Mouse (Mus musculus): ENCODE data around the gene Endou. TPM values are rescaled to one million over a fixed set of nuclear protein-coding genes. Genes with fewer than 3 reads are reported as not detected.

Endou gene
- polyA plus RNA-seq, 2 experiments, result 9.4 to 11.6 TPM

DNA sequence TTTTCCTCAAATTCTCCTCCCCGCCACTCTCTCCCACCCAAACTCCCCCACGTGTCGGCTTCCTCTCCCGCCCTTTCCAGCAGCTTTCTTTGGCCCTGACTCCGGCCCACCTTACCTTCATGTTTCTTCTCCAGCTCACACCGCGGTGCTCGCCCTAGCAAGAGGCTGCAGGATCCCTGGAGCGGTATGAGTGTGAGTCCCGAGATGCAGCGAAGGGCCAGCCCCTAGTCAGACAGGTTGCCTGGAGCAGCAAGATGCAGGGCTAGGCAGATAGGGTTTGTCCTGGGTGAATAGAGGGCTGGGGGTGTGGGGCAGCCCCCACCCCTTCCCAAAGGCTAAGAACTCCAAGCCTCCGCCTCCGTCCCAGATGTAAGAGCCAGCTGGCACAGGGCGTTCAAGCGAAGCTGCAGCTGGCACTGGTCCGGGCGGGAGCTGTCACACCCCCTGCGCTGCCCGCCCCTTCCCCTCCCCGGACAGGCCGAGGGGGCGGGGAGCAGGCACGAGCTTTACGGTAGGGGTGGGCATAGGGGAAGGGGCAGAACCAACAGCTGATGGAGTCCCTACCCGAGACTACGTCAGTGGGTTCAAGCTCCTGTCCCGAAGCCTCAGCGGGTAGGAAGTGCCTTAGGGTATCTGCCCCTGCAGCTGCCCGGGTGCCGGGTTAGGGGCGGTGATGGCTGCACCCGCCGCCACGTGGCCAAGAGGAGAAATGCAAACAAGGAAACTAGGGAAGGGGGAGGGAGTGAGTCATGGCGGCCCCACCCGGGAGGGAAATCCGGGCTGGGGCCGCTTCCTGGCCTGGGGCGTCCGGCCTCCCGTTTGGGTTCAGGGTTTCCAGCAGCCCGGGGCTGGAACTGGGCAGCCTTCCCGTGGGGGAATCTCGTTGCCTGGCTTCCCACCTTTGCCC, 36.4 kb upstream of the Endou start, which contains the start of gene Rapgef3:
Gene Rapgef3 (minus strand): TSS at position 693 of the 907 bp plus-strand sequence.
- peak within 1 kb of the TSS; percentile 75 for H3K27ac ChIP-seq (replicated peaks; ENCODE audit: low read depth, low read length)

DNA sequence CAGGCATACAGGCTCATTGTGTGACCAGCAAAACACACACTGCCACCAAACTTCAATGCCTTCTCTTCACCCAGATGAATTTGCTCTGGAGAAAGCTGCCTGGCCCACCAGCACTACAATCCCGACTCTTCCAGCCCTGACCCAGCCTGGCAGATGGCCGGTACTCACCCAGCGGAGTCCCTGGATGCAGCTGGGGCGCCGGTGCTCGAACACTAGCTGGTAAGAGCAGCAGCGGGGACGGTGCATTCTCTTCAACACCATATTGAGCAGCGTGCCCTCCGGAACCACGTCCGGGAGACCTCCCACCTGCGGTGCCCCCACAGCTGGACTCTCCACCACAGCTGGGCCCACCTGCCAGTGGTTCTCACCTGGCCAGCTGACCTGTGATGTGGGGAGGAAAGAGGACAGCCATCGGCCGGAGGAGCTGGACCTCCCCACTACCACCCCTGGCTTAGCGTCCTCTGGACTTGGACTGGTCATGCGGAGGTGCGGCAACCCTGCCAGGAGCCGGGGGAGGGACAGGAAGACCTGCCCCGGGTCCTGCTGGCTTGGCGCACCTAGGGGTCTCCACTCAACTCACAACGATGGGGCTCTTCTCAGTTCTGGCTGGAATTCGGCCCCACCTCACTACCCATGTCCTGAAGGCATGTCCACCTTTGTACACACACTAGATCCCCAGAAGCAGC, 35.6 kb upstream of the Endou start:
- Histone ChIP-seq H3K27ac (replicated peaks; ENCODE audit: low read depth, low read length) (no peak overlapping the region; the same call in 1 of the 2 replicates), H3K36me3 (ENCODE audit: control insufficient read depth, insufficient read depth, low read length) (no peaks in the 10 kb centered on the region), H3K9ac (ENCODE audit: low read depth, low read length, severe bottlenecking) (peak overlapping the region; percentile 50), H3K4me3 (replicated peaks; ENCODE audit: low read length) (peak overlapping the region; percentile 54), H3K4me2 (replicated peaks; ENCODE audit: low read depth, low read length, severe bottlenecking) (peak overlapping the region; percentile 99), H3K4me1 (ENCODE audit: control insufficient read depth, insufficient read depth, low read length) (peaks cover 25% of the 10 kb centered on the region), H3K9me3 (ENCODE audit: control insufficient read depth, low read length) (no peaks in the 10 kb centered on the region), H3K27me3 (ENCODE audit: control insufficient read depth, insufficient read depth, low read length) (peaks cover 6% of the 10 kb centered on the region; the same call in 1 of the 2 replicates)
- no peak for DNase-seq (ENCODE audit: low spot score)
- ATAC-seq (ENCODE audit: low FRiP score, low read depth), result no peak
- TF ChIP-seq POLR2A (IDR thresholded peaks at IDR 0.05; ENCODE audit: borderline replicate concordance, extremely low read depth, insufficient read depth, insufficient read length), result no peak
- 8% methylated on average over 23 of the region's 23 CpGs for WGBS

More for the DNA sequence above, 36.4 kb upstream of the Endou start, which contains the start of gene Rapgef3:
- H3K9me3 ChIP-seq (ENCODE audit: control insufficient read depth, low read length), result no peaks in the 10 kb centered on the region
- H3K4me1 ChIP-seq (ENCODE audit: control insufficient read depth, insufficient read depth, low read length), result peaks cover 30% of the 10 kb centered on the region
- no peaks in the 10 kb centered on the region for H3K36me3 ChIP-seq (ENCODE audit: control insufficient read depth, insufficient read depth, low read length)
- H3K9ac ChIP-seq (ENCODE audit: low read depth, low read length, severe bottlenecking), result peak within 1 kb of the TSS; percentile 59
- DNase-seq (ENCODE audit: low spot score) (peak; percentile 77), ATAC-seq (ENCODE audit: low FRiP score, low read depth) (peak; percentile 83)
- peak within 1 kb of the TSS; percentile 99 for H3K4me2 ChIP-seq (replicated peaks; ENCODE audit: low read depth, low read length, severe bottlenecking)
- TF ChIP-seq POLR2A (IDR thresholded peaks at IDR 0.05; ENCODE audit: borderline replicate concordance, extremely low read depth, insufficient read depth, insufficient read length), result no peak
- H3K4me3 ChIP-seq (replicated peaks; ENCODE audit: low read length), result peak within 1 kb of the TSS; percentile 54
- peaks cover 6% of the 10 kb centered on the region; the same call in 1 of the 2 replicates for H3K27me3 ChIP-seq (ENCODE audit: control insufficient read depth, insufficient read depth, low read length)
- 3% methylated on average over 43 of the region's 44 CpGs for WGBS

GRCm38 (mm10) chr15:97766194-97766593, 35.1 kb upstream of the Endou start:
- 33% methylated on average over 8 of the region's 8 CpGs for WGBS
- Histone ChIP-seq H3K27me3 (ENCODE audit: control insufficient read depth, insufficient read depth, low read length) (peaks cover 6% of the 10 kb centered on the region; the same call in 1 of the 2 replicates), H3K4me3 (replicated peaks; ENCODE audit: low read length) (peak overlapping the region; percentile 54)

DNA sequence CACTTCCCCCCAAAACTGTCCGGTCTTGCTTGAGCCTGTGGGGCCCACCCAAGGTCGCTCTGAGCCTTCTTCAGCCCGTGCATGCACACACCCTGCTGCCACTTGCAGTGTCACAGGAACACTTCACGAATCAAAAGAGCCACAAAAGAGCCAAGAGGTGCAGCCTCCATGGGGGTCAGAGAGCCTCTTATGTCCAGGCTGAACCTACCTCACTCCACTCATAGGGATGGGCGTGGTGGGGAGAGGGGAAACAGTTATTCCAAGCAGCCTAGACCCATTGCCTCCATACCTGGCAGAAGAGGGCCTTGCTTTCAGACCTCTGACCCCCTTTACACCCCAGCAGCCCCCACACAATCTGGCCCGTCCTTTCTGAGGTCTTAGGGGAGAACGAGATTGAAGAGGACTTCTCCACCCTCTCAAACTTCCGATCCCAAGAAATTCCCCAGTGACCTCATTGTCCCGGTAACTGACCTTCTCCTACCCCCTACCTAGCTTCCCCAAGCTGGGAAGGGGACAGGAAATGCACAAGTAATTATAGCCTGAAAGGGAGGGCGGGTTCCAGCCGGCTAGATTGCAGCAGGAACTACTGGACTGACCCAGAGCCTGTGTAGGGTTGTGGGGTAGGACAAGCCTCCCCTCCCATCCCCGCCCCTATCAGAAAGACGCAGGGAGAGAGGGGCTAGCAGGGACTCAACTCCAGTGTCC, 34.1 kb upstream of the Endou start:
- H3K4me1 ChIP-seq (ENCODE audit: control insufficient read depth, insufficient read depth, low read length), result peaks cover 25% of the 10 kb centered on the region
- H3K4me2 ChIP-seq (replicated peaks; ENCODE audit: low read depth, low read length, severe bottlenecking), result peak overlapping the region; percentile 17; the same call in 1 of the 2 replicates
- peaks cover 6% of the 10 kb centered on the region; the same call in 1 of the 2 replicates for H3K27me3 ChIP-seq (ENCODE audit: control insufficient read depth, insufficient read depth, low read length)
- no peak overlapping the region for H3K27ac ChIP-seq (replicated peaks; ENCODE audit: low read depth, low read length)
- H3K4me3 ChIP-seq (replicated peaks; ENCODE audit: low read length), result 0 out of 2 replicates have a peak overlapping the region, but pooled peaks have one; percentile 0
- TF ChIP-seq POLR2A (IDR thresholded peaks at IDR 0.05; ENCODE audit: borderline replicate concordance, extremely low read depth, insufficient read depth, insufficient read length), result no peak
- no peak overlapping the region for H3K9ac ChIP-seq (ENCODE audit: low read depth, low read length, severe bottlenecking)
- ATAC-seq (ENCODE audit: low FRiP score, low read depth) (no peak), DNase-seq (ENCODE audit: low spot score) (no peak)
- 34% methylated on average over 13 of the region's 13 CpGs for WGBS
- H3K36me3 ChIP-seq (ENCODE audit: control insufficient read depth, insufficient read depth, low read length), result no peaks in the 10 kb centered on the region; the same call in 1 of the 2 replicates
- no peaks in the 10 kb centered on the region for H3K9me3 ChIP-seq (ENCODE audit: control insufficient read depth, low read length)

More at GRCm38 (mm10) chr15:97766194-97766593, 35.1 kb upstream of the Endou start:
- Histone ChIP-seq H3K4me2 (replicated peaks; ENCODE audit: low read depth, low read length, severe bottlenecking) (peak overlapping the region; percentile 99), H3K9me3 (ENCODE audit: control insufficient read depth, low read length) (no peaks in the 10 kb centered on the region), H3K4me1 (ENCODE audit: control insufficient read depth, insufficient read depth, low read length) (peaks cover 25% of the 10 kb centered on the region), H3K27ac (replicated peaks; ENCODE audit: low read depth, low read length) (no peak overlapping the region), H3K36me3 (ENCODE audit: control insufficient read depth, insufficient read depth, low read length) (no peaks in the 10 kb centered on the region), H3K9ac (ENCODE audit: low read depth, low read length, severe bottlenecking) (peak overlapping the region; percentile 50; the same call in 1 of the 2 replicates)
- no peak for TF ChIP-seq POLR2A (IDR thresholded peaks at IDR 0.05; ENCODE audit: borderline replicate concordance, extremely low read depth, insufficient read depth, insufficient read length)
- DNase-seq (ENCODE audit: low spot score) (no peak), ATAC-seq (ENCODE audit: low FRiP score, low read depth) (no peak)

Measured in limb, embryonic 14.5 days (tissue).